ENCODE assay signal across 10 mouse cellular contexts in genomic region chr2:132019372-132019811, GRCm38 (mm10). TPM values are rescaled to one million over a fixed set of nuclear protein-coding genes. Genes with fewer than 3 reads are reported as not detected.
DNase-seq lines count a peak whose midpoint lies in the region; ATAC-seq and TF ChIP-seq lines count a peak whose summit lies in the region.
"Had no signal": no experiment of that assay in that cellular context is flagged by ENCODE, and none has a peak within 500 bp of the region (broad histone marks: within the 10 kb centered on the region; RNA-seq: fewer than 3 reads in every experiment).

No protein-coding gene starts in this region.

- WGBS in kidney, embryonic 14.5 days = 71% methylated on average over 3 of the region's 3 CpGs
- WGBS in spleen, adult 2 months = 7% methylated on average over 3 of the region's 3 CpGs

- no peaks in the 10 kb centered on the region for H3K36me3 ChIP-seq in kidney, embryonic 14.5 days (ENCODE audit: control insufficient read depth, insufficient read depth, low read length)
- no peaks in the 10 kb centered on the region for H3K36me3 ChIP-seq in spleen, adult 2 months (ENCODE audit: control insufficient read depth, insufficient read depth, low read length)

- no peak overlapping the region for H3K9ac ChIP-seq in kidney, embryonic 14.5 days (ENCODE audit: low read depth, low read length)

- no peak overlapping the region for H3K4me3 ChIP-seq in kidney, embryonic 14.5 days (ENCODE audit: low read length)
- H3K4me3 ChIP-seq in spleen, adult 2 months (ENCODE audit: extremely low read depth, insufficient read depth, insufficient read length) = peak overlapping the region; percentile 51

- DNase-seq in kidney, postnatal 10 days = no peak
- DNase-seq in spleen, adult 2 months (ENCODE audit: low read depth in 1 of 2, low spot score in 2 of 2) = peak; percentile 49 to 76
- DNase-seq in frontal cortex, postnatal 14 days (ENCODE audit: low spot score in 2 of 2) = no peak
- DNase-seq in Muller cell, postnatal 12 days (ENCODE audit: inconsistent ontology term) = no peak
- DNase-seq: cerebellum, adult 11 months; gastrocnemius, postnatal 14 days had no signal

- H3K27me3 ChIP-seq in kidney, embryonic 14.5 days (ENCODE audit: control insufficient read depth, insufficient read depth, low read length) = no peaks in the 10 kb centered on the region
- no peaks in the 10 kb centered on the region for H3K27me3 ChIP-seq in spleen, adult 2 months (ENCODE audit: control insufficient read depth, insufficient read depth, low read length)

- H3K9me3 ChIP-seq in kidney, embryonic 14.5 days (ENCODE audit: control insufficient read depth, low read length) = no peaks in the 10 kb centered on the region

- no peak for TF ChIP-seq CTCF in spleen, adult 2 months (IDR thresholded peaks at IDR 0.05; ENCODE audit: extremely low read depth, insufficient read depth, insufficient read length, insufficient replicate concordance)

- no peak; the same call in 1 of the 2 replicates for TF ChIP-seq POLR2A in spleen, adult 2 months (IDR thresholded peaks at IDR 0.05; ENCODE audit: low read depth, low read length)

- ATAC-seq in kidney, embryonic 14.5 days (ENCODE audit: low FRiP score, low TSS enrichment) = no peak
- ATAC-seq in CD4-positive, CD25-positive, alpha-beta regulatory T cell, adult 4 months = peak; percentile 44
- peak; percentile 39 for ATAC-seq in inflammation-experienced regulatory T-cells, adult 6 months
- no peak for ATAC-seq in erythroid progenitor cell, adult 5-6 weeks (replicated peaks; ENCODE audit: low FRiP score, poor library complexity, severe bottlenecking)

- H3K4me2 ChIP-seq in kidney, embryonic 14.5 days (replicated peaks; ENCODE audit: low read depth, low read length) = no peak overlapping the region

- 0 out of 2 replicates have a peak, but pooled peaks cover 4% of the 10 kb centered on the region for H3K4me1 ChIP-seq in kidney, embryonic 14.5 days (ENCODE audit: control insufficient read depth, insufficient read depth, low read length)
- peaks cover 58% of the 10 kb centered on the region for H3K4me1 ChIP-seq in spleen, adult 2 months (ENCODE audit: control insufficient read depth, insufficient read depth, insufficient read length)

- peak overlapping the region; percentile 55; the same call in 1 of the 2 replicates for H3K27ac ChIP-seq in kidney, embryonic 14.5 days (ENCODE audit: low read depth, low read length)
- H3K27ac ChIP-seq in spleen, adult 2 months (ENCODE audit: insufficient read depth, low read length) = peak overlapping the region; percentile 98

RNA-seq across cellular contexts. Expression of gene Rassf2, which starts 10.7 kb away (rescaled TPM):
- 5.3 and 9.9 TPM in 2 replicates for polyA plus RNA-seq in kidney, embryonic 14.5 days (2014; fragmentation: Nextera tagmentation; extraction: Ambion mirVana)
- polyA plus RNA-seq in CD4-positive, CD25-positive, alpha-beta regulatory T cell, adult 4 months (2017; shearing (Covaris generic)) = 100 to 1,000 TPM in 1 of 2 experiments, 10 to 100 TPM in 1; 67.6 to 113 TPM
- polyA plus RNA-seq in inflammation-experienced regulatory T-cells, adult 6 months (2017; shearing (Covaris generic)) = 10 to 100 TPM; 78.8 to 88.1 (median 87.3) TPM
- 70.2 and 85.9 TPM in 2 replicates for polyA plus RNA-seq in spleen, adult 2 months (2012; rRNA removed)
- total RNA-seq in erythroid progenitor cell, adult 5-6 weeks (2015; ENCODE audit: low replicate concordance) = 9.6 and 9.7 TPM in 2 replicates
- 8.0 and 16.7 TPM in 2 replicates for total RNA-seq in erythroid progenitor cell, adult 5-6 weeks (2017; ENCODE audit: low replicate concordance)

Comparison
In these comparisons a context has a peak if more than half of its experiments do, and no peak if none do; other contexts are left out.
1. ATAC-seq: peak in CD4-positive, CD25-positive, alpha-beta regulatory T cell, adult 4 months (single experiment) and inflammation-experienced regulatory T-cells, adult 6 months (single experiment); none in kidney, embryonic 14.5 days (single experiment) and erythroid progenitor cell, adult 5-6 weeks (single experiment).
2. DNase-seq: peak in spleen, adult 2 months (2 of 2); none in kidney, postnatal 10 days (single experiment), frontal cortex, postnatal 14 days (0 of 2) and Muller cell, postnatal 12 days (single experiment).